Mouse (Mus musculus) embryonic facial prominence, embryonic 12.5 days (tissue): ENCODE results near the gene Cntfr. TPM values are rescaled to one million over a fixed set of nuclear protein-coding genes. Genes with fewer than 3 reads are reported as not detected.

Experiments
- ATAC-seq: fragments of 200-750 bp; cut with Nextera tagmentation; 2 replicates; pipeline ENCODE4 v1.8.0; 2017; ENCODE audit not compliant: insufficient number of reproducible peaks, insufficient read depth, low FRiP score, low TSS enrichment
- H3K27ac ChIP-seq: fragments of 300-500 bp; sonication (generic); 2 replicates; pipeline ENCODE4 v1.5.1; 2016; ENCODE audit warnings: mild to moderate bottlenecking
- H3K27me3 ChIP-seq: fragments of 300-500 bp; sonication (generic); 2 replicates; pipeline ENCODE4 v1.6.1; 2016; ENCODE audit warnings: mild to moderate bottlenecking, moderate library complexity
- H3K36me3 ChIP-seq: fragments of 300-500 bp; sonication (generic); 2 replicates; pipeline ENCODE4 v1.6.1; 2016; ENCODE audit warnings: mild to moderate bottlenecking
- H3K4me1 ChIP-seq: fragments of 300-500 bp; sonication (generic); 2 replicates; pipeline ENCODE4 v1.6.1; 2016
- H3K4me2 ChIP-seq: fragments of 300-500 bp; sonication (generic); replicated peaks from 2 replicates; pipeline ENCODE4 v1.6.1; 2016; ENCODE audit warnings: mild to moderate bottlenecking, moderate library complexity
- H3K4me3 ChIP-seq: fragments of 300-500 bp; sonication (generic); 2 replicates; pipeline ENCODE4 v1.5.1; 2016; ENCODE audit warnings: mild to moderate bottlenecking
- H3K9ac ChIP-seq: fragments of 300-500 bp; sonication (generic); 2 replicates; pipeline ENCODE4 v1.6.1; 2016; ENCODE audit warnings: mild to moderate bottlenecking, moderate library complexity
- H3K9me3 ChIP-seq: fragments of 300-500 bp; sonication (generic); 2 replicates; pipeline ENCODE4 v1.6.1; 2016; ENCODE audit warnings: mild to moderate bottlenecking, moderate library complexity
- WGBS: fragments of 180-500 bp; shearing (Covaris S2); methylation state at CpG from one replicate; pipeline ENCODE4 v1.1.7; 2016; 5-methylcytosine and 5-hydroxymethylcytosine counted together
- polyA plus RNA-seq: library from polyadenylated mRNA; unstranded; fragments of >200 nt; fragmentation: Nextera tagmentation; extraction: Ambion mirVana; gene quantifications from 2 replicates; pipeline ENCODE4 v1.2.1, GENCODE M21; 2016

The Cntfr gene
- polyA plus RNA-seq, 1 experiment from 2014 or later: 14.9 TPM

DNA sequence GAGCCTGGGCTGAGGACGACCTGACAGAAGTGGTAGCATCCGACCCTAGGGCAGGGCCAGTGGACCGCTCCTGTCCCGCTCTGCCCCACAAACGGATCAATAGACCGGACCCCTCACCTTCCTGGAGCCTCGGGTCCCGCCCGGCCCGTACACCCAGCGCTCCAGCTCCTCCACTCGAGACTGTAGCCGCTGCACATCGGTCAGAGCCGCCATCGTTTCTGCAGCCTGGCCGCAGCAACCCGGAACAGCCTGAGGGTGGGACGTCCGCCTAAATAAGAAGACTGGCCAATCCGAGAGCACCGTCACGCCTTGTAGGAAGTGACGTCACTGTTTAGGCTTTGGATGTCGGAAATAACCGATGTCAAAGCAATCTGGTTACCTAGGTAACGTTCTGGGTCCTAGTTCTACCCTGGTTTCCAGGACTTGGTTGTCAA lies 26.0 kb upstream of the Cntfr start, which contains the start of gene Dctn3:
TSS of gene Dctn3 (minus strand) at position 253 of the 434 bp plus-strand sequence.
- H3K4me3 ChIP-seq: peak within 1 kb of the TSS; percentile 89
- peaks cover 45% of the 10 kb centered on the region for H3K27me3 ChIP-seq
- peaks cover 21% of the 10 kb centered on the region for H3K4me1 ChIP-seq
- H3K4me2 ChIP-seq: peak within 1 kb of the TSS; percentile 76
- peaks cover 16% of the 10 kb centered on the region for H3K36me3 ChIP-seq
- under 1% methylated on average over 27 of the region's 27 CpGs for WGBS
- ATAC-seq: peak; percentile 85
- 0 out of 2 replicates have a peak within 1 kb of the TSS, but pooled peaks have one; percentile 23 for H3K27ac ChIP-seq
- peak within 1 kb of the TSS; percentile 84 for H3K9ac ChIP-seq
- no peaks in the 10 kb centered on the region for H3K9me3 ChIP-seq

DNA sequence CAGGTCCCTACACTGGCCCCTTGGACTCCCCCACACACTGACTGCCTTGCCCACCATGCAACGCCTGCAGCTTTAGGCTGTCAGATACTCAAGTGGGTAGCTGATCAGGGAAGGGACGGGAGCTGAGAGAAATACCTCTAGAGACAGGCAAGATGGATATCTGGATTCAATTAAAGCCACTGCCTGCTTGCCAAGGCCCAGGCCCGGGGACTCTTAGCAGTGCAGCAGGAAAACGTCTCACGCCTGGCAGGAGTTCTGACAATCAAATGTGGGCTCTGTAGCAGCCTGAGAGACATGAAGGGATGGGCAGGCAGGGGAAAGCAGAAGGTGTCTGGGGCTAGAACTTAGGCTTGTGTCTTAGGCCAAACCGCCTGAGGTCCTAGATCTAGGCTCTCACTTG lies 19.9 kb upstream of the Cntfr start:
- Histone ChIP-seq H3K9me3 (no peaks in the 10 kb centered on the region), H3K36me3 (peaks cover 37% of the 10 kb centered on the region), H3K4me1 (peaks cover 30% of the 10 kb centered on the region), H3K4me3 (no peak overlapping the region), H3K9ac (peak overlapping the region; percentile 6; the same call in 1 of the 2 replicates), H3K27ac (peak overlapping the region; percentile 71; the same call in 1 of the 2 replicates), H3K27me3 (no peaks in the 10 kb centered on the region), H3K4me2 (no peak overlapping the region)
- 30% methylated on average over 6 of the region's 6 CpGs for WGBS
- ATAC-seq: peak; percentile 2; the same call in 1 of the 2 replicates

- no peak for ATAC-seq
- 83% methylated on average over 5 of the region's 5 CpGs for WGBS
- H3K9me3 ChIP-seq: no peaks in the 10 kb centered on the region
- peaks cover 47% of the 10 kb centered on the region for H3K36me3 ChIP-seq
- peaks cover 35% of the 10 kb centered on the region for H3K4me1 ChIP-seq
- no peak overlapping the region for H3K4me3 ChIP-seq
- no peak overlapping the region for H3K4me2 ChIP-seq
- no peak overlapping the region for H3K27ac ChIP-seq
- no peak overlapping the region for H3K9ac ChIP-seq
- no peaks in the 10 kb centered on the region for H3K27me3 ChIP-seq
These were observed 18.7 kb upstream of the Cntfr start for GRCm38 (mm10) chr4:41715596-41715995.

DNA sequence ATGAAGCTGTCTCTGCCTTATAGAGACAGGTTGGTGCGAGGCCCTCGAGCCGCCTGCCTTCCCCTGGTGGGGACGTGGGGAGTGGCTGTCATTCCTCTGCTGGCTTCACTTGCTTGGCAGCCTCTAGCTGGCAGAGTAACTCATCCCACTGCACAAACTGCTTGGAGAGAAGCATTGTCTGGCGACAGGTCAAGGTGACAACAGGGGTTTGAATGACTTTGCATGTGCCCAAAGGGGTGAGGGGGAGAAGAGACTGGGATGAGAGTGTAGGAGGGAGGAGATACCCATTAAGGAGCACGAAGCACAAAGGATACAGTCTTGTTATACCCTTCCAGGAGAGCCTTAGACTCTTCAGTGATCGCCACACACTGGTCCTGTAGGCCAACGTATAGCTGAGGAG lies 18.2 kb upstream of the Cntfr start:
- H3K27ac ChIP-seq: no peak overlapping the region
- H3K27me3 ChIP-seq: no peaks in the 10 kb centered on the region
- no peaks in the 10 kb centered on the region for H3K9me3 ChIP-seq
- H3K4me3 ChIP-seq: no peak overlapping the region
- peaks cover 47% of the 10 kb centered on the region for H3K36me3 ChIP-seq
- peaks cover 35% of the 10 kb centered on the region for H3K4me1 ChIP-seq
- ATAC-seq: no peak
- WGBS: 82% methylated on average over 8 of the region's 8 CpGs
- H3K4me2 ChIP-seq: no peak overlapping the region
- H3K9ac ChIP-seq: no peak overlapping the region

DNA sequence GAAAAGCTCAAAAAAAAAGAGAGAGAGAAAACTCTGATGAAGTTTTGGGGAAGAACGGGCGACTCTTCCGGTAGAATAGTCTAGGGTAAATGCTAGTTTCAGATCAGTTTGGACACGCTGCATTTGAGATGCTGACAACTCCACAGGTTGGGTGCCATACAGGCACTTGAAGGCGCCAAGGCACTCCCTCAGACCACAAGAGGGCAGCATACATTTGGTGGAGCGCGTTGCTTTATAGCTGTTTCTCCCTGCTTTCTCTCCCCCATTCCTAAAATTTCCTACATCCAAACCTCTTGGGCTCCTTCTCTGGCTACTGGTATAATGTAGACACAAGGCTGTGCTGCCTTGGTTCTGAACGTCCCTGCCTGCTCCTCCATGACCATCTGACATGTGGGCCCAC lies 17.4 kb upstream of the Cntfr start:
- no peak for ATAC-seq
- Histone ChIP-seq H3K4me3 (peak overlapping the region; percentile 82; the same call in 1 of the 2 replicates), H3K4me2 (peak overlapping the region; percentile 83), H3K9ac (0 out of 2 replicates have a peak overlapping the region, but pooled peaks have one; percentile 91), H3K36me3 (peaks cover 40% of the 10 kb centered on the region), H3K27me3 (no peaks in the 10 kb centered on the region), H3K27ac (no peak overlapping the region), H3K4me1 (peaks cover 35% of the 10 kb centered on the region), H3K9me3 (no peaks in the 10 kb centered on the region)
- 21% methylated on average over 8 of the region's 8 CpGs for WGBS

DNA sequence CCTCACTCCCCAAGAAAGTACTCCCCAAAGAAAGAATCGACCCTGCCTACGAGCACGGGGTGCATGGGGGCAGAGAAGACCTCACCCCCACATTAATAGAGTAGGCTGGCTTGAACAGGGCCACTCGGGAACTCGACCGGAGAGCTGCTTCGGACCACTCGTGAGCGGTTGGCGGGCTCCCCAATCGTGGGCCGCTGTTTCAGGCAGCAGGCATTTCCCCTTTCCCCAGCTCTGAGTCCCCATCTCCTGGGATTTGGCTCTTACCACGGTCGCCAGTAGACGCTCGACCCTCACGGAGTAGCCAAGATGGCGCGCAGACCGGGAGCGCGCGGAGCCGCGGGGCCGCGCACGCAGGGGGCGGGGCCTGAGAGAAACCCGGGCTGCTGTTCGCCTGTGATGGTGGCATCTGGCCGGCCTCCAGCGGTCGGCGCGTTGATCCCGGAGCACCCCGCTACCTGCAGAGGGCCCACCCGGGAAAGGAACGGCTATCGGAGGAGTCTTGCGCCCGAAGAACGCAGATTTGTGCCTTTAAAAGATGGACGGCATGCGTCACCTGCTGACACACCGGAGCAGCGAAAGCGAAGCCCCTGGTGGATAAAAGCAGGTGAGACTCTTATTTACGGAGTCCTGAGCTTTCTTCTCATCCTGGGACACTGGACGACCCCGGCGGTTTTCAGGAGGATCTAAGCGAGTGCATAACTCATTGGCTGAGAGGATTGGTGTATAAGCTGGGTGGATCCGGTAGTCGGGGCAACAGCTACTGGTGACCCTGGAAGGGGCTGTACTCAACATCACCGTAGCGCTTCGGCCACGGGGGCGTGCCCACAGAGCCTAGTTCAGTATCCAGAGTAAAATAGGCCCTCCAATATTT lies 16.5 kb upstream of the Cntfr start, which contains the start of gene Rpp25l:
TSS of gene Rpp25l (minus strand) at position 338 of the 871 bp plus-strand sequence.
- Histone ChIP-seq H3K27me3 (no peaks in the 10 kb centered on the region), H3K4me2 (peak within 1 kb of the TSS; percentile 83), H3K4me1 (peaks cover 35% of the 10 kb centered on the region), H3K36me3 (peaks cover 32% of the 10 kb centered on the region), H3K9ac (peak within 1 kb of the TSS; percentile 91), H3K4me3 (peak within 1 kb of the TSS; percentile 82), H3K27ac (peak within 1 kb of the TSS; percentile 77), H3K9me3 (no peaks in the 10 kb centered on the region)
- WGBS: 1% methylated on average over 60 of the region's 61 CpGs
- peak; percentile 24; the same call in 1 of the 2 replicates for ATAC-seq

GRCm38 (mm10) chr4:41712421-41713196 lies 15.7 kb upstream of the Cntfr start:
- Histone ChIP-seq H3K4me1 (peaks cover 42% of the 10 kb centered on the region), H3K9ac (peak overlapping the region; percentile 91), H3K4me2 (peak overlapping the region; percentile 83), H3K4me3 (peak overlapping the region; percentile 82), H3K9me3 (no peaks in the 10 kb centered on the region), H3K27me3 (no peaks in the 10 kb centered on the region), H3K27ac (peak overlapping the region; percentile 77), H3K36me3 (peaks cover 31% of the 10 kb centered on the region)
- 0 out of 2 replicates have a peak, but pooled peaks have one; percentile 1 for ATAC-seq
- WGBS: 43% methylated on average over 31 of the region's 31 CpGs

- 79% methylated on average over 16 of the region's 16 CpGs for WGBS
- Histone ChIP-seq H3K36me3 (peaks cover 24% of the 10 kb centered on the region), H3K4me2 (peak overlapping the region; percentile 83), H3K27ac (peak overlapping the region; percentile 46; the same call in 1 of the 2 replicates), H3K27me3 (no peaks in the 10 kb centered on the region), H3K4me1 (peaks cover 43% of the 10 kb centered on the region), H3K4me3 (peak overlapping the region; percentile 82), H3K9ac (peak overlapping the region; percentile 91), H3K9me3 (no peaks in the 10 kb centered on the region)
- ATAC-seq: no peak
These were observed 15.0 kb upstream of the Cntfr start for GRCm38 (mm10) chr4:41711705-41712375.

DNA sequence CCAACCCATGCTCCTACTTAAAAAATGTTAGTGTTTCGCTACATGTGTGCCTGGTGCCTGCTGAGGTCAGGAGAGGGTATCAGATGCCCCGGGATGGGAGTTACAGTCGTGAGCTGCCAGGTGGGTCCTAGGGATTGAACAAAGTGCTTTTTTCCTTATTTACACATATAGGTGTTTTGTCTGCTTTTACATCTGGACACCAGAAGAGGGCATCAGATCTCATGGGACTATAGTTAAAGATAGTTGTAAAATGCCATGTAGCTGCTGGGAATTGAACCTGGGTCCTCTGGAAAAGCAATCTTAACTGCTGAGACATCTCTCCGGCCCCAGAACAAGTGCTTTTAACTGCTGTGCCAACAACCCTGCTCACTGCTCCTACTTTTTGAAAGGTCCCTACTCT lies 13.3 kb upstream of the Cntfr start:
- 72% methylated on average over 4 of the region's 4 CpGs for WGBS
- peaks cover 16% of the 10 kb centered on the region for H3K36me3 ChIP-seq
- no peaks in the 10 kb centered on the region for H3K27me3 ChIP-seq
- no peak overlapping the region for H3K4me3 ChIP-seq
- peaks cover 44% of the 10 kb centered on the region for H3K4me1 ChIP-seq
- H3K9ac ChIP-seq: no peak overlapping the region
- no peak overlapping the region for H3K4me2 ChIP-seq
- ATAC-seq: no peak
- no peak overlapping the region for H3K27ac ChIP-seq
- H3K9me3 ChIP-seq: no peaks in the 10 kb centered on the region

- Histone ChIP-seq H3K27me3 (no peaks in the 10 kb centered on the region), H3K36me3 (peaks cover 16% of the 10 kb centered on the region), H3K9ac (no peak overlapping the region), H3K4me3 (no peak overlapping the region), H3K27ac (no peak overlapping the region), H3K9me3 (no peaks in the 10 kb centered on the region), H3K4me1 (peaks cover 57% of the 10 kb centered on the region), H3K4me2 (no peak overlapping the region)
- WGBS: 37% methylated on average over 8 of the region's 8 CpGs
- no peak for ATAC-seq
These were observed 11.4 kb upstream of the Cntfr start for GRCm38 (mm10) chr4:41708192-41708745.
